In genomic region chr11:73232513-73232912, GRCm38 (mm10) we compare ENCODE assay signal across 25 mouse cellular contexts. TPM values are rescaled to one million over a fixed set of nuclear protein-coding genes. Genes with fewer than 3 reads are reported as not detected.
"Had no signal": no experiment of that assay in that cellular context is flagged by ENCODE, and none has a peak within 500 bp of the region (broad histone marks: within the 10 kb centered on the region; RNA-seq: fewer than 3 reads in every experiment).

No protein-coding gene starts in this region.

- H3K4me3 ChIP-seq: kidney, embryonic 15.5 days; limb, embryonic 10.5 days; limb, embryonic 13.5 days; liver, embryonic 12.5 days; liver, embryonic 15.5 days; lung, embryonic 15.5 days; neural tube, embryonic 12.5 days; neural tube, embryonic 15.5 days; stomach, embryonic 15.5 days had no signal

- H3K9me3 ChIP-seq: kidney, embryonic 15.5 days; limb, embryonic 10.5 days; limb, embryonic 13.5 days; liver, embryonic 12.5 days; liver, embryonic 15.5 days; lung, embryonic 15.5 days; stomach, embryonic 15.5 days had no signal

- ATAC-seq: liver, embryonic 12.5 days had no signal

- DNase-seq: kidney, adult 8-10 months; kidney, postnatal 14 days; kidney, postnatal 4 days; layer of hippocampus, adult 9-11 months; liver; lung, adult 18-20 months; lung, postnatal 10 days; lung, postnatal 36 days; midbrain, embryonic 14.5 days; right cerebral cortex, adult 18-20 months; right cerebral cortex, postnatal 25 days; spleen, adult 18-20 months; thymus, adult 18-20 months; thymus, postnatal 25 days had no signal

- H3K27me3 ChIP-seq: kidney, embryonic 15.5 days; limb, embryonic 13.5 days; liver, embryonic 12.5 days; liver, embryonic 15.5 days; lung, embryonic 15.5 days; neural tube, embryonic 12.5 days; neural tube, embryonic 15.5 days; stomach, embryonic 15.5 days had no signal

- H3K9ac ChIP-seq: kidney, embryonic 15.5 days; limb, embryonic 13.5 days; liver, embryonic 12.5 days; liver, embryonic 15.5 days; lung, embryonic 15.5 days; neural tube, embryonic 12.5 days; neural tube, embryonic 15.5 days; stomach, embryonic 15.5 days had no signal

- H3K4me1 ChIP-seq: liver, embryonic 12.5 days; liver, embryonic 15.5 days; neural tube, embryonic 12.5 days had no signal

- H3K27ac ChIP-seq: kidney, embryonic 15.5 days; limb, embryonic 10.5 days; limb, embryonic 13.5 days; liver, embryonic 12.5 days; liver, embryonic 15.5 days; lung, embryonic 15.5 days; neural tube, embryonic 12.5 days; neural tube, embryonic 15.5 days; stomach, embryonic 15.5 days had no signal

- H3K36me3 ChIP-seq: kidney, embryonic 15.5 days; limb, embryonic 10.5 days; limb, embryonic 13.5 days; liver, embryonic 12.5 days; liver, embryonic 15.5 days; lung, embryonic 15.5 days; neural tube, embryonic 12.5 days; neural tube, embryonic 15.5 days; stomach, embryonic 15.5 days had no signal

- H3K4me2 ChIP-seq: kidney, embryonic 15.5 days; limb, embryonic 13.5 days; liver, embryonic 12.5 days; liver, embryonic 15.5 days; lung, embryonic 15.5 days; midbrain, embryonic 11.5 days; neural tube, embryonic 12.5 days; neural tube, embryonic 15.5 days; stomach, embryonic 15.5 days had no signal

RNA-seq across cellular contexts. Expression of gene Trpv1, which starts 1.6 kb away (rescaled TPM):
- total RNA-seq: megakaryocyte-erythroid progenitor cell, adult 5-6 weeks had no signal
- polyA plus RNA-seq: kidney, embryonic 15.5 days; liver, embryonic 12.5 days; lung, embryonic 15.5 days; midbrain, embryonic 11.5 days; midbrain, embryonic 14.5 days; stomach, embryonic 15.5 days had no signal

RNA-seq across cellular contexts. Expression of gene Trpv3, which starts 34.7 kb away (rescaled TPM):
- total RNA-seq: megakaryocyte-erythroid progenitor cell, adult 5-6 weeks had no signal
- polyA plus RNA-seq: liver, embryonic 12.5 days had no signal
